Mouse (Mus musculus) bone marrow, adult 2 months (tissue): ENCODE measurements around the gene Nabp2. TPM values are rescaled to one million over a fixed set of nuclear protein-coding genes. Genes with fewer than 3 reads are reported as not detected.
A peak's percentile ranks its signal among the peaks of the same experiment; 100 is the strongest.

Experiments used
- H3K27ac ChIP-seq: fragments of 200-500 bp; 2 replicates; pipeline ENCODE4 v1.5.1; 2012; ENCODE audit warnings: low read depth, mild to moderate bottlenecking, control low read depth, inconsistent platforms, low read length; ENCODE audit not compliant: control insufficient read depth, poor library complexity, insufficient read depth
- H3K4me1 ChIP-seq: fragments of 200-500 bp; 2 replicates; pipeline ENCODE4 v1.6.1; 2011; ENCODE audit warnings: low read length; ENCODE audit not compliant: control insufficient read depth, insufficient read depth
- H3K4me3 ChIP-seq: fragments of 200-500 bp; replicated peaks from 2 replicates; pipeline ENCODE3; 2011; ENCODE audit warnings: mild to moderate bottlenecking, low read depth, low read length, control low read depth; ENCODE audit not compliant: control insufficient read depth
- CTCF ChIP-seq: fragments of 200-500 bp; IDR thresholded peaks from 2 replicates; pipeline ENCODE4 v1.5.1; 2011; ENCODE audit warnings: low read length, control low read depth; ENCODE audit not compliant: control insufficient read depth, insufficient read depth
- POLR2A ChIP-seq: fragments of 200-500 bp; IDR thresholded peaks from 2 replicates; pipeline ENCODE4 v1.6.1; 2011; ENCODE audit warnings: low read depth, mild to moderate bottlenecking, control low read depth, low read length, borderline replicate concordance; ENCODE audit not compliant: control insufficient read depth
- WGBS: fragments of 180-500 bp; shearing (Covaris S2); methylation state at CpG from one replicate; pipeline ENCODE4 v1.1.7; 2018; 5-methylcytosine and 5-hydroxymethylcytosine counted together
- polyA plus RNA-seq: library from polyadenylated mRNA; stranded (reverse); fragments of >200 nt; gene quantifications from 2 replicates; pipeline ENCODE4 v1.2.4, GENCODE M21; 2011; ENCODE audit warnings: low replicate concordance; ENCODE audit not compliant: missing spikeins, insufficient read depth, insufficient read length

Gene Nabp2
- polyA plus RNA-seq = 26.4 and 40.0 TPM in 2 replicates

DNA sequence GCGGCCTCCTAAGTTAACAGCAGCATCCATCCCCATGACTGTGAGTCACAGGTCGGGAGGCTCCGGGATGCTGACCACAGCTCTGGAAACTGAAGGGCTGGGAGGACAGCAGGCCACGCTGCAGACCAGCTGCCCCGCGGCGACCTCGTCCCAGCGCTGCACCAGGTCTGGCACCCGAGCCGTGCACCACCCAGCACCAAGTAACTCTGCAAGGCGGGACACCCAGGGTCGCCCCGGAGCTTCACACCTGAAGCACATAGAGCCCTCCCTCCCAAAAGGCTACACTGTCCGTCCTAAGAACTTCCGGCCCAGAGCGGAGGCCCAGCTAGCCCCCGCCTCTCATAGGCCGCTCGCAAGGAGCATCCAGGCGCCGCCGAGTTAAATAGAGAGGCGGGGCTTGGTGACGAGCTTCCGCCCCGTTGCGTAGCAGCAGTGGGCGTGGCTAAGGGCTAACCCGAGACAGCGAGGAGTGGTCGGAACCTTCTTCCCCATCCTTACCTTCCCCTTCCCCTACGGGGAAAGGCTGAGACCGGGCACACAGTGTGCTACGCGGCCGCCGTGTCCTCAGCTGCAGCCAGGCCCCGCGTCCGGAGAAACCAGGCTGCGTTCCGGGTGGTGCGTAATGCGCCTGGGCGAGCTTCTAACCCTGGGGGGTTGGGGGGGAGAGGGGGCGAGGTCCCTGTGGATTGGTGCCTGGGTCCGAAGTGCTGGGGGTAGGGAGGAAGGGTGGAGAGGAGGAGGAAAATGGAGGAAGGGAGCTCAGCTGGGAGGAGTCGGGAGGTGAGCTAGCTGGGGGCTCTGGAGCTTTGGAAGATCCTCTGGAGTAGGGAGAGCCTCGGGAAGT, at the start of gene Nabp2, which contains the start of gene Rnf41:
TSS of gene Nabp2 (minus strand) at position 282 of the 844 bp plus-strand sequence.
TSS of gene Rnf41 (plus strand) at position 447 of the 844 bp plus-strand sequence.
- peak within 1 kb of the TSS; percentile 93 for H3K4me3 ChIP-seq
- peaks cover 4% of the 10 kb centered on the region; the same call in 1 of the 2 replicates for H3K4me1 ChIP-seq
- peak; percentile 82; the same call in 1 of the 2 replicates for TF ChIP-seq POLR2A
- TF ChIP-seq CTCF = no peak; the same call in 1 of the 2 replicates
- peak within 1 kb of the TSS; percentile 94 for H3K27ac ChIP-seq
- WGBS = under 1% methylated on average over 50 of the region's 50 CpGs

GRCm38 (mm10) chr10:128460270-128460630, 49.0 kb upstream of the Nabp2 start:
- Histone ChIP-seq H3K4me3 (peak overlapping the region; percentile 41), H3K4me1 (no peaks in the 10 kb centered on the region), H3K27ac (no peak overlapping the region)
- 9% methylated on average over 5 of the region's 5 CpGs for WGBS
- no peak for TF ChIP-seq CTCF
- no peak for TF ChIP-seq POLR2A

- TF ChIP-seq CTCF (no peak), POLR2A (no peak)
- under 1% methylated on average over 55 of the region's 67 CpGs for WGBS
- H3K27ac ChIP-seq = peak overlapping the region; percentile 95
- H3K4me3 ChIP-seq = peak overlapping the region; percentile 98
- peaks cover 2% of the 10 kb centered on the region; the same call in 1 of the 2 replicates for H3K4me1 ChIP-seq
Observed at GRCm38 (mm10) chr10:128459409-128460269, 48.3 kb upstream of the Nabp2 start.

GRCm38 (mm10) chr10:128458719-128459408, 47.6 kb upstream of the Nabp2 start, which contains the start of gene Smarcc2:
TSS of gene Smarcc2 (plus strand) at chr10:128459248.
- 4% methylated on average over 86 of the region's 86 CpGs for WGBS
- H3K4me3 ChIP-seq = peak within 1 kb of the TSS; percentile 98
- TF ChIP-seq CTCF = peak; percentile 46; the same call in 1 of the 2 replicates
- TF ChIP-seq POLR2A = no peak
- peak within 1 kb of the TSS; percentile 95 for H3K27ac ChIP-seq
- peaks cover 2% of the 10 kb centered on the region; the same call in 1 of the 2 replicates for H3K4me1 ChIP-seq

GRCm38 (mm10) chr10:128458348-128458718, 47.0 kb upstream of the Nabp2 start:
- Histone ChIP-seq H3K4me3 (peak overlapping the region; percentile 80), H3K27ac (peak overlapping the region; percentile 95), H3K4me1 (peaks cover 2% of the 10 kb centered on the region; the same call in 1 of the 2 replicates)
- TF ChIP-seq CTCF (no peak), POLR2A (no peak; the same call in 1 of the 2 replicates)
- under 1% methylated on average over 29 of the region's 29 CpGs for WGBS

GRCm38 (mm10) chr10:128457676-128458075, 46.4 kb upstream of the Nabp2 start:
- Histone ChIP-seq H3K27ac (no peak overlapping the region), H3K4me3 (no peak overlapping the region), H3K4me1 (peaks cover 2% of the 10 kb centered on the region; the same call in 1 of the 2 replicates)
- 91% methylated on average over 6 of the region's 6 CpGs for WGBS
- TF ChIP-seq CTCF = no peak
- TF ChIP-seq POLR2A = no peak

GRCm38 (mm10) chr10:128455280-128455679, 44.0 kb upstream of the Nabp2 start:
- H3K4me3 ChIP-seq = peak overlapping the region; percentile 19
- H3K4me1 ChIP-seq = peaks cover 2% of the 10 kb centered on the region; the same call in 1 of the 2 replicates
- 3% methylated on average over 6 of the region's 6 CpGs for WGBS
- TF ChIP-seq POLR2A (no peak), CTCF (peak; percentile 39; the same call in 1 of the 2 replicates)
- no peak overlapping the region for H3K27ac ChIP-seq
